Mouse (Mus musculus): ENCODE results near the gene Zmym5. TPM values are rescaled to one million over a fixed set of nuclear protein-coding genes. Genes with fewer than 3 reads are reported as not detected.

The Zmym5 gene
- total and polyA plus RNA-seq, 3 experiments: 6.0 to 13.8 (median 12.1) TPM

Other genes starting within 250 kb of the Zmym5 start
- 7.8 and 8.6 TPM in 2 replicates for gene Cenpj, start 236.3 kb downstream of the Zmym5 start, total RNA-seq (2012; rRNA removed)
- 2.4 and 3.1 TPM in 2 replicates for gene Cenpj, start 236.3 kb downstream of the Zmym5 start, total RNA-seq (2014; rRNA removed)
- 10.8 and 12.3 TPM in 2 replicates for gene Cenpj, start 236.3 kb downstream of the Zmym5 start, polyA plus RNA-seq (2012; ENCODE audit: insufficient read length, low read depth)
- 6.8 and 10.2 TPM in 2 replicates for gene Parp4, start 236.1 kb downstream of the Zmym5 start, total RNA-seq (2012; rRNA removed)
- 5.6 and 6.1 TPM in 2 replicates for gene Parp4, start 236.1 kb downstream of the Zmym5 start, total RNA-seq (2014; rRNA removed)
- 11.3 and 13.0 TPM in 2 replicates for gene Parp4, start 236.1 kb downstream of the Zmym5 start, polyA plus RNA-seq (2012; ENCODE audit: insufficient read length, low read depth)
- 24.4 and 28.5 TPM in 2 replicates for gene Mphosph8, start 143.5 kb downstream of the Zmym5 start, total RNA-seq (2012; rRNA removed)
- 26.0 and 27.3 TPM in 2 replicates for gene Mphosph8, start 143.5 kb downstream of the Zmym5 start, total RNA-seq (2014; rRNA removed)
- gene Mphosph8, start 143.5 kb downstream of the Zmym5 start, polyA plus RNA-seq (2012; ENCODE audit: insufficient read length, low read depth): 40.7 and 47.9 TPM in 2 replicates
- 45.7 and 46.9 TPM in 2 replicates for gene Pspc1, start 33.4 kb downstream of the Zmym5 start, total RNA-seq (2012; rRNA removed)
- gene Pspc1, start 33.4 kb downstream of the Zmym5 start, total RNA-seq (2014; rRNA removed): 42.5 and 47.7 TPM in 2 replicates
- 125 and 134 TPM in 2 replicates for gene Pspc1, start 33.4 kb downstream of the Zmym5 start, polyA plus RNA-seq (2012; ENCODE audit: insufficient read length, low read depth)
- 13.4 and 15.1 TPM in 2 replicates for gene Zmym2, start 74.9 kb upstream of the Zmym5 start, total RNA-seq (2012; rRNA removed)
- 21.1 and 23.0 TPM in 2 replicates for gene Zmym2, start 74.9 kb upstream of the Zmym5 start, total RNA-seq (2014; rRNA removed)
- gene Zmym2, start 74.9 kb upstream of the Zmym5 start, polyA plus RNA-seq (2012; ENCODE audit: insufficient read length, low read depth): 34.9 and 40.5 TPM in 2 replicates
- gene Gja3, start 246.4 kb upstream of the Zmym5 start, total RNA-seq (2012; rRNA removed): not detected in 2 replicates
- not detected in 2 replicates for gene Gja3, start 246.4 kb upstream of the Zmym5 start, total RNA-seq (2014; rRNA removed)
- not detected in 2 replicates for gene Gja3, start 246.4 kb upstream of the Zmym5 start, polyA plus RNA-seq (2012; ENCODE audit: insufficient read length, low read depth)

Data from CH12.LX (cell line).